ENCODE assay signal across 7 mouse cellular contexts in the genomic region with DNA sequence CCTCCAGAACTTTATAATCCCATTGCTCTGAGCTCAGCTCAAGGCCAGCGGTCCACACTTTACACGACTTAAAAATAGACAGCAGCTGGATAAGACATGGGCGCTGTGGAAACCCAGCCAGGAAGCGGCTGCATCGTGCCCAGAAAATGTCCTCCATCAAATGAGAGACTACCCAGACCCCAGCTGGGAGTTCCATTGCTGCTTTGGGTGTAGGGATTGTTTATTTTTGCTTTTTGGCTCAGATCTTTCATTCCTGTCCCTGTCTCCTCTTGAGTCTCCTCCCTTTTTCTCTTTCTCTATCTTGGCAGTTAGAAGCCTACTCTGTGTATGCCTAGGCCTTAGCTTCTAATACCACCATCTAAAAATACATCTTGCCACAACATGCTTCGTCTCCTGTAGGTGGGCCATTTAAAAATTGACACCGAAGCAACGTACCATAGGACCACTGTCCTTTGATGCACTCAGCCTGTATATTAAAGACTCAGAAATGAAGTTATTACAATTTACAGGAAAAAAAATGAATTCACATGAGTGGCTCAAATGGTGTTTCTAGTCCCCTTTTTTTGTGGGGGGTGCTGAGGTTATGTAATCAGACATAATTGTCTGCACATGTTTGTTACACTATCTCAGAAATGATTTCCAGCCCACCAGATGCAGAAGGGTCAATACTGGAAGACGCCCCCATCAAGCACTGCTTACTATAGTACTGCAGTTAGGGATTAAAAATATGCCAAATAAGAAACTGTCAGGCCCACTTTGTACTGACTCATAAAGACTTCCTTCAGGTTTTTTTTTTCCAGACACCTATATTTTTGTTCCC.
DNase-seq lines count a peak whose midpoint lies in the region; ATAC-seq lines count a peak whose summit lies in the region.

No protein-coding gene starts in this region.

- peaks cover 43% of the 10 kb centered on the region for H3K4me1 ChIP-seq in heart, embryonic 13.5 days

- DNase-seq in right cerebral cortex, postnatal 10 days (ENCODE audit: low spot score in 2 of 2): peak; percentile 75 to 83
- DNase-seq in right cerebral cortex, postnatal 36 days (ENCODE audit: low spot score in 2 of 2): no peak
- peak; percentile 58 to 78 for DNase-seq in left cerebral cortex, postnatal 14 days (ENCODE audit: low spot score in 2 of 2)
- peak; percentile 39 for DNase-seq in testis, postnatal 14 days (ENCODE audit: low spot score)
- DNase-seq in embryo, embryonic 10.5 days (ENCODE audit: low spot score): no peak
- no peak for DNase-seq in embryo, embryonic 10 days (ENCODE audit: low spot score)

- peak overlapping the region; percentile 84 for H3K27ac ChIP-seq in heart, embryonic 13.5 days (replicated peaks)

- no peak overlapping the region for H3K4me2 ChIP-seq in heart, embryonic 13.5 days

- no peaks in the 10 kb centered on the region for H3K9me3 ChIP-seq in heart, embryonic 13.5 days

- peaks cover 61% of the 10 kb centered on the region for H3K36me3 ChIP-seq in heart, embryonic 13.5 days

- ATAC-seq in heart, embryonic 13.5 days (ENCODE audit: extremely low read depth, insufficient number of reproducible peaks, low FRiP score, low TSS enrichment): no peak

- no peaks in the 10 kb centered on the region for H3K27me3 ChIP-seq in heart, embryonic 13.5 days (replicated peaks)

- H3K4me3 ChIP-seq in heart, embryonic 13.5 days: no peak overlapping the region

- no peak overlapping the region for H3K9ac ChIP-seq in heart, embryonic 13.5 days

- intact Hi-C loops in left cerebral cortex, postnatal 14 days (cut with DNase I): loop anchor here (10.0 kb wide), 1 partner anchor 236 kb away; no protein-coding TSS in a partner anchor

- 48% methylated on average over 9 of the region's 9 CpGs for WGBS in heart, embryonic 13.5 days

Comparison
In these comparisons a context has a peak if more than half of its experiments do, and no peak if none do; other contexts are left out.
1. DNase-seq: peak in right cerebral cortex, postnatal 10 days (2 of 2), left cerebral cortex, postnatal 14 days (2 of 2) and testis, postnatal 14 days (single experiment); none in right cerebral cortex, postnatal 36 days (0 of 2), embryo, embryonic 10.5 days (single experiment) and embryo, embryonic 10 days (single experiment).